Mouse (Mus musculus) brown adipose tissue, adult 24 weeks (tissue): ENCODE measurements at regions not wholly inside any gene's neighbourhood (a gene's known extent, or its start where the extent isn't known, plus 50 kb on each side); places are given as distances from the start of the nearest gene placed in this dataset.

Experiments used
- H3K27ac ChIP-seq: fragments of 200-500 bp; replicated peaks from 2 replicates; pipeline ENCODE4 v1.5.1; 2012; ENCODE audit warnings: low read depth, mild to moderate bottlenecking, low read length
- H3K4me1 ChIP-seq: fragments of 200-500 bp; 2 replicates; pipeline ENCODE4 v1.6.1; 2012; ENCODE audit warnings: low read length, mixed read lengths; ENCODE audit not compliant: control insufficient read depth, insufficient read depth, insufficient read length
- H3K4me3 ChIP-seq: fragments of 200-500 bp; 2 replicates; pipeline ENCODE4 v1.5.1; 2012; ENCODE audit warnings: low read depth, mild to moderate bottlenecking, low read length, moderate library complexity; ENCODE audit not compliant: insufficient read depth

DNA sequence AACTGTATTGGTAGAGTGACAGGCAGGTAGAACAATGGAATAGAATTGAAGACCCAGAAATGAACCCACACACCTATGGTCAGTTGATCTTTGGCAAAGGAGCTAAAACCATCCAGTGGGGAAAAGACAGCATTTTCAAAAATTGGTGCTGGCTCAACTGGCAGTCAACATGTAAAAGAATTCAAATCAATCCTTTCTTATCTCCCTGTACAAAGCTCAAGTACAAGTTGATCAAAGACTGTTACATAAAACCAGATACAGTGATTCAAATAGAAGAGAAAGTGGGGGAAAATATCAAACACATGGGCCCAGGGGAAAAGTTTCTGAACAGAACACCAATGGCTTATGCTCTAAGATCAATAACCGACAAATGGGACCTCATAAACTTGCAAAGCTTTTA is 200.0 kb upstream of the Tle1 start:
- no peak overlapping the region for H3K27ac ChIP-seq
- H3K4me3 ChIP-seq: no peak overlapping the region
- no peaks in the 10 kb centered on the region for H3K4me1 ChIP-seq

DNA sequence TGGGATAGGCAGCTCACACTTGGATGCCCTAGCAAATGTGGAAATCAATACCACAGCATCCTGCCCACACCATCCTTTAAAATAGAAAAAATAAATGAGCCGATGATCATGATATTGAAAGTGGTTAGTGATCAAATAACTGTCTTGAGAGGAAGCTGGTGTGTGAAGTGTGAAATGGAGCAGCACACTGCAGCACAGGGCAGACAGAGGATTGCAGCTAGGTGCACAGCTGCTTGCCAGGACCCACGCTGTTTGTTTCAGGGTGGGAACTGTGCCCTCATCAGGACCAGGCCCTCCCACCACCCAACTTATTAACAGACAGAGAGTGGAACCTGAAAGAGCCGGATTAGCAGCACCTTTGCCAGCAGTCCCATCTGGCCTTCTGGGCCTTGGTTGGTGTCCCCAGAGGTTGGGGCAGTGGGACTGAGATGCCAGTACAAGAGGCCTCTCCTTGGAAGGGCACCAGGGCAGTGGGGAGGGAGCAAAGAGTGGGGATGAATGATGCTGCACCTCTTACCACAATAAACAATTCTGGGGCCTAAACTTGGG is 191.2 kb upstream of the Tle1 start:
- Histone ChIP-seq H3K4me3 (no peak overlapping the region), H3K4me1 (no peaks in the 10 kb centered on the region)

DNA sequence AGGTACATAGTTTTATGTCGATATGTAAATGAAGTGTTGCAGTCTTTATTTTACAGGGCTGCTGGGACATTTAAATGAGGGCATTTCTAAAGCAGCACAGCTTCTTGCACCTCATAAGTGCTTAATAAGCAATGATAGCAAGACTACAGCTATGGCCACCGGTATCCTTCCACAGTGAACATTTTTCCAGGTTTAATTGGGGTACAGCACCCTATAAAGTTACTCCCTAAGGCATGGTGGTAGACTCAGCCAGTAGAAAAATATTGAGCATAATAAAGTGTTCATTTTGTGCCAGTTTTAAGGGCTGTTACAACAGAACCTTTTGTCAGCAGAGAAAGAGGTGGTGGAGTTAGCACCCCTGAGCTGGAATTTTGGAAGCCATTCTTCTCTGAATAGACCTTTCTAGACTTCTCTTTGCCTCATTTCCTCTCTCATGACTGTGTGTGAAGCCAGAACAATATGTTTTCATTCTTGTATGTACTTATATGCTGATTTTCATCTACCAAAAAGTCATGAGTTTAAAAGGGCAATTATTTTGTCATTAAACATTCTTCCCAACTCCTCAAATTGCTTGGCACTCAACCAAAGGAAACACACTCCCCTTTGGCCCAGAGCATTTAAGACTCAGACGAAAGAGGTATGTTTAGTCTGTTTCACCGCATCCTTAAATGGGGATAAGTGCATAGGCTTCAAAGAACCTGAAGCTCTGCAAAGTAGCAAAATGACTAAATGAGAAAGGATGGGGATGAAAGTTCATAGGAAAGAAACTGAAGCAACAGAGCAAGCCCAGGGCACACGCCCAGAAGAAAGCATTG is 189.3 kb upstream of the Tle1 start:
- Histone ChIP-seq H3K4me1 (no peaks in the 10 kb centered on the region), H3K4me3 (no peak overlapping the region), H3K27ac (no peak overlapping the region)

More for the DNA sequence above, 191.2 kb upstream of the Tle1 start:
- H3K27ac ChIP-seq: no peak overlapping the region

DNA sequence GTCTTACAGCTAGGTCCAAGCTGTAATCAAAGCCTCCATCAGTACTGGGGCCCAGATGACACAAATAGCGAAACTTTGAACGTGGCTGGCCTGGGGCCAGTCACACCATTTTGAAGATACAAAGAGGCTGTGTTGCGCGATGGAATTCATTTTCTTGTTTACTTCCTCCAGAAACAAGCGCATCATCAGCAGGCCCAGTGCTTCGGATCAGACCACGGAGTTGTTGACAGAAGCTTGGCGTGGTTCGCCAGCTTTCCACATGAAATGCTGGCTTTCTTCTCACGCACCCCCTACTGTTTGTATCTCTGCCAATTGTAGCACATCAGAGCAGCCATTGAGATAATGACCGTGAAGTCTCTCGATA is 184.2 kb upstream of the Tle1 start:
- H3K4me1 ChIP-seq: no peaks in the 10 kb centered on the region; the same call in 1 of the 2 replicates
- no peak overlapping the region for H3K27ac ChIP-seq
- no peak overlapping the region for H3K4me3 ChIP-seq

DNA sequence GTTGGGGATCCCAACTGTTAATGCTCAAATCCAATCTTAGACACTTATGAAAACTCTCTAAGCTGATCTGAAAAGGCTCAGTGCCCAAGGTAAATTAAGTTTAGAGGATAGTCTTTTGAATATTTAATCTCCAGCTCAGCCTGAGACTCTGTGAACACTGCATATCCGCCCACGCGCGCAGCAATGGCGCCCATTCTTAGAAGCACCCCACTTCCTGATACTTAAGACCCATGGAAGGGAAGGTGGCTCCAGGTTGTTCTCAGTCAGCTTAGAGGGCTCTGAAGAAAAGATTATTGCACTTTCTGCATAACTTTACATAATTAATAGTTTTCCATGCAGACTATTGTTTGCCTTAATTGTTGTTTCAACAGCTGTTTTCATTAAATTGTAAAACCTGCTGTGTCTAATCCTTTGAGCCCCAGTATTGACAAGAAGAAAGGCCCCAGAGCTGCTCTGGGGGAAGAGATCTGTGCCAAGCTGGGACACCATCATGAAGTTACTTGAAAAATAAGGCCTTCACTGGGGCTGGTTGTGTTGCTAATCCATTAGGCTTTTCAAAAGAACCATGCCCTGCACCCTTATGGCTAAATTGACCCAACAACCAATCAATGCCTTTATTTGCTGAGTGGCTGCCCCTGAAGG is 183.7 kb upstream of the Tle1 start:
- Histone ChIP-seq H3K27ac (no peak overlapping the region), H3K4me3 (no peak overlapping the region), H3K4me1 (no peaks in the 10 kb centered on the region; the same call in 1 of the 2 replicates)

DNA sequence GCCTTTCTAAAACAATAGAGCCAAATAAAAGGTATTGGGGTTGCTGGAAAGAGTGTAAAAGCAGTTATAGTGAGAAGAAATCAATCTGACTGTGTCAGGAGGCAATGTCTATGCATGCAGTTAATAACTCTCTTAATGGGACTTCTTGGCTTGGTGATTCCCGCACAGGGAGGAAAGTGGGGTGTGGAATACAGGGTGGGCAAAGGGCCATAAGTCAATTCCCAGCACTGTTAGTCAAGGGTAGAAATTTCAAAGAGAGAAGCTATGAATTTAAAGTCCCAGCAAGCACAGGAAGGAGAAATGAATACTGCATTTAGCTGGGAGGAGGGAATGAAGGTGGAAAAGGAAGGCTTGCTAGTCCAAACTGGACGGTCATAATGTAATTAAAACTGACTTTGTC is 183.0 kb upstream of the Tle1 start:
- Histone ChIP-seq H3K4me3 (no peak overlapping the region), H3K27ac (no peak overlapping the region), H3K4me1 (peaks cover 3% of the 10 kb centered on the region; the same call in 1 of the 2 replicates)

DNA sequence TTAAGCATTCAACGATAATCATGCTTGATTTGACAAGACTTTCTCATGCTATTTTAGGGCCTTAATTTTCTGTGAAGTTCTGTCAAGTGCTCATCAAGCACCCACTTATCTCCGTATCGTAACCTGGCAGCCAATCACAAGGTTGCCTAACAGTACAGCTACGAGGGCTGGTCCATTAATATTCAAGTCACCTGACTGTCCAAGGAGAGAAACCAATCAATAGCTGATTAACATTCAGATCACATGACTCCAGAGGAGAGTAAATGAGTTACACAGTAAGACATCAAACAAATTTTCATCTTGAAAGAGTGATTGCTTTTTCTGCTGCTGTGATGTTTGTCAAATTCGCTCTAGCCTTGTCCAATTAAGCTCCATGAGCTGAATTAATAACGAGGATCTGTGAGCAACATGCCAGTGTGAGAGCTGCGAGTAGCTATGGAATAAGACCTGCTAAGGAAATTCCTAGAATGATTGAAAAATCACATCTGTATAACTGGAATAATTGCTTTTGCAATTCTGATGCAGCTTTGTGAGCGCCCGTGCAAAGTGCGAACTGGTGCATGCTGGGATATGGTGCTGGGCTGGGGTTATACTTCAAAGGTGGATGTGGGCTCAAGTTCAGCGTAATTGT is 181.9 kb upstream of the Tle1 start:
- peaks cover 3% of the 10 kb centered on the region; the same call in 1 of the 2 replicates for H3K4me1 ChIP-seq
- no peak overlapping the region for H3K4me3 ChIP-seq
- no peak overlapping the region for H3K27ac ChIP-seq

DNA sequence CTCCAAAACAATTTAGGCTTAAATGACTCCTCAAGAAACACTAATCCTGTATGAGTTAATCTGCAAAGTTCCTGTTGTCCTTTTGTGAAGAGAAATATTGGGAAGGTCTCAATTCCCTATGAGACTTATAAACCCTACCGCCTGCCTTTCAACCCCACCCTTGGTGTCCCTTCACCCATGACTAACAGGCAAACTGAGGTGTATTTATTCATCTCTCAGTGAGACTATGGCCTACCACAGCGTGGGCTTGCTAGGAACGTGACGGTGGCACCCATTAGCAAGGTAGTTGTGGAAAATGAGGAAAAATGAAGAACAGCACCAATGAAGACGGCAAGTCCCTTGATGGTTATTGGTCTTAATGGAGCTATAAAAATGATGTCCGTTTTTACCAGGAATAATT is 181.0 kb upstream of the Tle1 start:
- Histone ChIP-seq H3K4me3 (no peak overlapping the region), H3K27ac (no peak overlapping the region), H3K4me1 (peaks cover 3% of the 10 kb centered on the region; the same call in 1 of the 2 replicates)

DNA sequence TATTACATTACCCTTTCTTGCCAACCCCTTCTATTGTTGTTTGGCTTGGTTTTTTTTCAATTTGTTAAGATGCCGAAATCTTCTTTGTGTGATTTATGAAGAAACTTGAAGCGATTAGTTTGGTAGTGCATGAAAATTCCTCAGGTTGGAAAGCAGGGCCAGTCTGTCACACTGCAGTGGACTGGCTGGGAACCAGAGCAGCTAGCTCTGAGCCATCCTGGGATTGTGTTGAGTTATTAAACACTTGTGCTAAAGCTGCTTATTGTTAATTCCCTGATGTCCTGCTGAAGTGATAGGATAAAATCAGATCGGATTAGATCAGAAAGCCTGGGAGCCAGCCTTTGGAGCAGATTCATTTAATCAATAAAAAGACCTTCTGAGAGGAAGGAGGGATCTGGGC is 180.4 kb upstream of the Tle1 start:
- no peak overlapping the region for H3K4me3 ChIP-seq
- no peak overlapping the region for H3K27ac ChIP-seq

DNA sequence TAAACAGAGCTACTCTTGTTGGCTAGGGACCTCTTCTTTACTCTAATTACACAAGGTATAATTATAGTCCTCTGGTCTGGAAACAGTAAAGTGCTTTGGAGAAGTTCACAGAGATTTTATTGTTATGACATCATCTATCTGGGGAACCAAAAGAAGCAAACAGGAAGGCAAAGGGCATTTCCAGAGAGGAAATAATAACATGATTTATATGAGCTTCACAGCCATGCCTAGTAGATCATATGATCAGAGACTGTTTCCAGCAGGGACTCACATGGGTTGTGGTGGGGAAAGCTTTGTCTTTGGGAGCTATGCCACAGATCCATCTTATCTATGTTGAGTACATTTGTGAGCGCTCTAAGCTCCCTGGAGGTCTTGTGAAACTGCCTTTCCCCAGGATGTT is 178.8 kb upstream of the Tle1 start:
- H3K4me3 ChIP-seq: no peak overlapping the region
- H3K27ac ChIP-seq: 0 out of 2 replicates have a peak overlapping the region, but pooled peaks have one; percentile 46
- H3K4me1 ChIP-seq: peaks cover 3% of the 10 kb centered on the region; the same call in 1 of the 2 replicates

More for the DNA sequence above, 180.4 kb upstream of the Tle1 start:
- H3K4me1 ChIP-seq: peaks cover 3% of the 10 kb centered on the region; the same call in 1 of the 2 replicates

DNA sequence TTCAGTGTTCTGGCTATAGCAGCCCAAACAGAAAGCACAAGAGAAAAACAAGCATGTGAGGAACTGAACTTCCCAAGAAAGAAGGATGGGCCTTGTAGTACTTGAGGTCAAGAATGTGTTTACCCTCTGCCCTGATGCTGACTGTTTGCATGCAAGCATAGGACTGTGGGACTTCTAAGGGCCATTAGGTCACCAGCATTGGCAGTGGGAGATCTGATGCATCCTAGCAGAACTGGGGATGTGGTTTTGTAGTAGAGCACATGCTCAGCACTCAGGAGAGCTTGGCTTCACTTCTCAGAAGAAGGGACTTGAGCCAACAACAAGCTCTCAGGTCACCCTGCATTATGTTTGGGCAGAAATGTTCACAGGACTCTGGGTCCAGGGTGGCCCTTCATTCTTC is 178.3 kb upstream of the Tle1 start:
- H3K4me1 ChIP-seq: peaks cover 3% of the 10 kb centered on the region; the same call in 1 of the 2 replicates
- peak overlapping the region; percentile 46; the same call in 1 of the 2 replicates for H3K27ac ChIP-seq
- no peak overlapping the region for H3K4me3 ChIP-seq

DNA sequence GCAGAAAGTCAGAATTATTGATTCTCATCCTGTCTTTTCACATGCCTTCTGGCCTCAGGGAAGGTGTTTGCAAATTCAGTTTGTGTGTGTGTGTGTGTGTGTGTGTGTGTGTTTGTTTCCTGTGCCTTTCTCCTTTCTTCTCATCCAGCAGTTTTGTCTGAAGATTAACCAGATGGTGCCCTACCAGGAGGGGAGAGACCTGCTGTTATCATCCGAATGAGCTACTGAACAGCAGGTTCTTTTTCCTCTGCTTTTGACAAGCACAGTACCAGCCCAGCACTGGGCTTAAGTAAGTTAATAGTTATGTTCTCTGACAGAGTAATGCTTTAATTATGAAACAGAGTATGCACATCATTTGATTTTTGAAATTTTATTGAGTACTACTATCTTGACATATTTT is 176.8 kb upstream of the Tle1 start:
- peaks cover 3% of the 10 kb centered on the region; the same call in 1 of the 2 replicates for H3K4me1 ChIP-seq
- H3K4me3 ChIP-seq: no peak overlapping the region
- no peak overlapping the region for H3K27ac ChIP-seq

DNA sequence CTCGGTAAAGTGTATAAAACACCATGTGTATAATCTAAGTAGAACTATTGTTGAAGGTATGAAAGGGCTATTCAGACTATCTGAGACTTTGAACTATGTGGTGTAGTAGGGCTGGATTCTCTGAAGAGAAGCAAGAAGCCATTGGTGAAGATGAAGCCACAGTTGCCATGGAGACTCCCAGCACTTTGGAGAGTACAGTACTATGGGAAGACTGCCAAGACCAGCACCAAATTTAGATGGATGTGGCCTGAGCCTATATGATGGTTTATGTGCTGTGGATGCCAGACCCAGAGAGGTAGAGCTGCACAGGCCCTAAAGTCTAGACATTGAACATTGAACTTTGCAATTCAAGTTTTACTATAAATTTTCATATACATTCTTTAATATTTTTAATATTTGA is 151.3 kb upstream of the Tle1 start:
- no peak overlapping the region for H3K27ac ChIP-seq
- no peak overlapping the region for H3K4me3 ChIP-seq
- no peaks in the 10 kb centered on the region for H3K4me1 ChIP-seq

DNA sequence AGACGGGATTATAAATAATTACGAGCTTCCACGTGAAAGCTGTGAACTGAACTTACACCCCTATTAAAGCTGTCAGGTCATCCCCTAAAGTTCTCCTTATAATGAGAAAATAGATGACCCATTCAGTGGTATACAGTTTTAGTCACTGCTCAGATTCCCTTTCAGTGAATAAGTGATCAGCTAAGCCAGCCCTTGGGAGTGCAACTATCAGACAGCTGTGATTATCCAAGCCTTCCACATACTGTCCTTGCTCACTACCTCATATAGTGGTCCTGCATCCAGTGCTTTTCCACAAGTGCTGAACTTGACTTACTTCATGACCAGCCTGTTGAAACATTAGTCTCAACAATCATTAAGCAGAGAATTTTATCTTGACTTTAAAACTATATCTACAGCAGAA is 131.2 kb upstream of the Tle1 start:
- Histone ChIP-seq H3K27ac (no peak overlapping the region), H3K4me1 (no peaks in the 10 kb centered on the region), H3K4me3 (no peak overlapping the region)

DNA sequence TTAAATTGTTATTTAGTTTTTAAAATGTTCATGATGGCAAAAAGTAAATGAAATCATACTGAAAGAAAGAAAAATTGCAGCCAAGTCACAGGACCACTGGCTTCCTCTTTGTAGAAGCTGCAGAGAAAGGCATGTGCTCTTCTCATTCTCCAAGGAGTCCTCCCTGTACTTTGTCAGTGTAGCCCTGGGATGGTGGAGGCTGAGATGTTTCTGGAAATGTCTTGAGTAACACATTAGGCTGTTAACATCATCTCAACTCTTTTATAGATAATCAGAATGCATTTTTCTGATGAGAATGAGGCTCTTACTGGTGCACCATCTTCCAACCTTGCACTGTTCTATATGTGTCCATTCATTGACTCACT is 128.3 kb upstream of the Tle1 start:
- H3K27ac ChIP-seq: no peak overlapping the region
- no peak overlapping the region for H3K4me3 ChIP-seq
- no peaks in the 10 kb centered on the region for H3K4me1 ChIP-seq
